Mouse (Mus musculus): ENCODE data around the gene Duoxa2. TPM values are rescaled to one million over a fixed set of nuclear protein-coding genes. Genes with fewer than 3 reads are reported as not detected.

Gene Duoxa2
- total and polyA plus RNA-seq, 2 experiments from 2014 or later = 0.46 TPM; not detected in 1

- H3K4me2 ChIP-seq (ENCODE audit: low read depth) = peak overlapping the region; percentile 92
- peak overlapping the region; percentile 47 for H3K4me3 ChIP-seq (ENCODE audit: low read depth, low read length)
- H3K9ac ChIP-seq = peak overlapping the region; percentile 49
- no peaks in the 10 kb centered on the region for H3K36me3 ChIP-seq (ENCODE audit: insufficient read depth)
- under 1% methylated on average over 48 of the region's 48 CpGs for WGBS
- DNase-seq (peak; percentile 72), ATAC-seq (peak; percentile 53)
- peaks cover 19% of the 10 kb centered on the region for H3K4me1 ChIP-seq (ENCODE audit: insufficient read depth)
- no peaks in the 10 kb centered on the region for H3K9me3 ChIP-seq (ENCODE audit: low read length)
- TF ChIP-seq CTCF (IDR thresholded peaks at IDR 0.05; ENCODE audit: low read depth) = no peak
- H3K27ac ChIP-seq (ENCODE audit: low read depth, low read length) = no peak overlapping the region
- H3K27me3 ChIP-seq (ENCODE audit: insufficient read depth, low read length) = peaks cover 42% of the 10 kb centered on the region
Observed at GRCm38 (mm10) chr2:122301081-122301920, 2.6 kb downstream of the Duoxa2 start.

GRCm38 (mm10) chr2:122301921-122302573 lies 3.3 kb downstream of the Duoxa2 start:
- Histone ChIP-seq H3K36me3 (ENCODE audit: insufficient read depth) (no peaks in the 10 kb centered on the region), H3K27me3 (ENCODE audit: insufficient read depth, low read length) (peaks cover 39% of the 10 kb centered on the region), H3K4me2 (ENCODE audit: low read depth) (peak overlapping the region; percentile 92), H3K4me3 (ENCODE audit: low read depth, low read length) (peak overlapping the region; percentile 47), H3K9me3 (ENCODE audit: low read length) (no peaks in the 10 kb centered on the region), H3K4me1 (ENCODE audit: insufficient read depth) (peaks cover 19% of the 10 kb centered on the region), H3K27ac (ENCODE audit: low read depth, low read length) (no peak overlapping the region), H3K9ac (peak overlapping the region; percentile 49)
- WGBS = 4% methylated on average over 23 of the region's 23 CpGs
- ATAC-seq (no peak), DNase-seq (no peak)
- no peak for TF ChIP-seq CTCF (IDR thresholded peaks at IDR 0.05; ENCODE audit: low read depth)

GRCm38 (mm10) chr2:122302574-122303241 lies 4.0 kb downstream of the Duoxa2 start:
- 12% methylated on average over 9 of the region's 9 CpGs for WGBS
- peak; percentile 86 for DNase-seq
- Histone ChIP-seq H3K4me1 (ENCODE audit: insufficient read depth) (peaks cover 19% of the 10 kb centered on the region), H3K27me3 (ENCODE audit: insufficient read depth, low read length) (peaks cover 33% of the 10 kb centered on the region), H3K9ac (no peak overlapping the region), H3K9me3 (ENCODE audit: low read length) (no peaks in the 10 kb centered on the region), H3K36me3 (ENCODE audit: insufficient read depth) (no peaks in the 10 kb centered on the region), H3K27ac (ENCODE audit: low read depth, low read length) (no peak overlapping the region), H3K4me2 (ENCODE audit: low read depth) (peak overlapping the region; percentile 92), H3K4me3 (ENCODE audit: low read depth, low read length) (peak overlapping the region; percentile 47; the same call in 1 of the 2 replicates)
- peak; percentile 83 for TF ChIP-seq CTCF (IDR thresholded peaks at IDR 0.05; ENCODE audit: low read depth)
- peak; percentile 76 for ATAC-seq

GRCm38 (mm10) chr2:122304544-122304943 lies 5.8 kb downstream of the Duoxa2 start:
- ATAC-seq (no peak), DNase-seq (no peak)
- Histone ChIP-seq H3K36me3 (ENCODE audit: insufficient read depth) (no peaks in the 10 kb centered on the region), H3K4me3 (ENCODE audit: low read depth, low read length) (no peak overlapping the region), H3K27me3 (ENCODE audit: insufficient read depth, low read length) (peaks cover 20% of the 10 kb centered on the region), H3K9ac (no peak overlapping the region), H3K4me2 (ENCODE audit: low read depth) (no peak overlapping the region), H3K27ac (ENCODE audit: low read depth, low read length) (no peak overlapping the region), H3K4me1 (ENCODE audit: insufficient read depth) (peaks cover 9% of the 10 kb centered on the region; the same call in 1 of the 2 replicates), H3K9me3 (ENCODE audit: low read length) (no peaks in the 10 kb centered on the region)
- WGBS = 85% methylated on average over 6 of the region's 6 CpGs
- TF ChIP-seq CTCF (IDR thresholded peaks at IDR 0.05; ENCODE audit: low read depth) = no peak

- no peaks in the 10 kb centered on the region for H3K36me3 ChIP-seq (ENCODE audit: insufficient read depth)
- no peak overlapping the region for H3K27ac ChIP-seq (ENCODE audit: low read depth, low read length)
- H3K4me1 ChIP-seq (ENCODE audit: insufficient read depth) = peaks cover 9% of the 10 kb centered on the region; the same call in 1 of the 2 replicates
- H3K27me3 ChIP-seq (ENCODE audit: insufficient read depth, low read length) = peaks cover 13% of the 10 kb centered on the region
- H3K9ac ChIP-seq = no peak overlapping the region
- H3K4me2 ChIP-seq (ENCODE audit: low read depth) = no peak overlapping the region
- DNase-seq (no peak), ATAC-seq (no peak)
- no peak overlapping the region for H3K4me3 ChIP-seq (ENCODE audit: low read depth, low read length)
- no peaks in the 10 kb centered on the region for H3K9me3 ChIP-seq (ENCODE audit: low read length)
- no peak for TF ChIP-seq CTCF (IDR thresholded peaks at IDR 0.05; ENCODE audit: low read depth)
- WGBS = 87% methylated on average over 16 of the region's 16 CpGs
Observed at GRCm38 (mm10) chr2:122305097-122305892, 6.6 kb downstream of the Duoxa2 start.

- H3K9ac ChIP-seq = no peak overlapping the region
- DNase-seq (peak; percentile 22), ATAC-seq (peak; percentile 30)
- TF ChIP-seq CTCF (IDR thresholded peaks at IDR 0.05; ENCODE audit: low read depth) = no peak
- WGBS = 42% methylated on average over 4 of the region's 4 CpGs
- H3K4me3 ChIP-seq (ENCODE audit: low read depth, low read length) = no peak overlapping the region
- H3K36me3 ChIP-seq (ENCODE audit: insufficient read depth) = no peaks in the 10 kb centered on the region
- peaks cover 7% of the 10 kb centered on the region for H3K27me3 ChIP-seq (ENCODE audit: insufficient read depth, low read length)
- H3K9me3 ChIP-seq (ENCODE audit: low read length) = no peaks in the 10 kb centered on the region
- no peak overlapping the region for H3K4me2 ChIP-seq (ENCODE audit: low read depth)
- 0 out of 2 replicates have a peak, but pooled peaks cover 3% of the 10 kb centered on the region for H3K4me1 ChIP-seq (ENCODE audit: insufficient read depth)
- H3K27ac ChIP-seq (ENCODE audit: low read depth, low read length) = no peak overlapping the region
Observed at GRCm38 (mm10) chr2:122306184-122306583, 7.5 kb downstream of the Duoxa2 start.

All from forebrain, postnatal 0 days (tissue).